Mouse (Mus musculus): Measurements from ENCODE around the gene Scel. TPM values are rescaled to one million over a fixed set of nuclear protein-coding genes. Genes with fewer than 3 reads are reported as not detected.

Gene Scel
- total and polyA plus RNA-seq, 2 experiments from 2014 or later: 0.26 TPM; not detected in 1

- H3K4me3 ChIP-seq (ENCODE audit: low read depth, low read length): no peak overlapping the region
- no peaks in the 10 kb centered on the region for H3K27me3 ChIP-seq (ENCODE audit: insufficient read depth, low read length)
- H3K4me2 ChIP-seq (ENCODE audit: low read depth, low read length, poor library complexity, severe bottlenecking): no peak overlapping the region
- H3K27ac ChIP-seq (ENCODE audit: low read depth, low read length): no peak overlapping the region
- no peaks in the 10 kb centered on the region for H3K4me1 ChIP-seq (ENCODE audit: insufficient read depth, low read length)
- no peak for DNase-seq (ENCODE audit: low spot score)
- TF ChIP-seq CTCF (IDR thresholded peaks at IDR 0.05): no peak
- WGBS: 23% methylated on average over 1 of the region's 1 CpGs
- no peak for ATAC-seq (ENCODE audit: low FRiP score)
- H3K9ac ChIP-seq (replicated peaks; ENCODE audit: low read length, poor library complexity, severe bottlenecking): no peak overlapping the region
- no peaks in the 10 kb centered on the region for H3K36me3 ChIP-seq (ENCODE audit: insufficient read depth, low read length)
- H3K9me3 ChIP-seq (ENCODE audit: low read length): no peaks in the 10 kb centered on the region
These were observed 14.1 kb upstream of the Scel start for GRCm38 (mm10) chr14:103499060-103499459.

GRCm38 (mm10) chr14:103500309-103500708, 12.8 kb upstream of the Scel start:
- no peak for ATAC-seq (ENCODE audit: low FRiP score)
- 26% methylated on average over 7 of the region's 7 CpGs for WGBS
- no peak overlapping the region for H3K4me3 ChIP-seq (ENCODE audit: low read depth, low read length)
- H3K4me1 ChIP-seq (ENCODE audit: insufficient read depth, low read length): no peaks in the 10 kb centered on the region
- no peak overlapping the region for H3K4me2 ChIP-seq (ENCODE audit: low read depth, low read length, poor library complexity, severe bottlenecking)
- no peaks in the 10 kb centered on the region for H3K9me3 ChIP-seq (ENCODE audit: low read length)
- H3K9ac ChIP-seq (replicated peaks; ENCODE audit: low read length, poor library complexity, severe bottlenecking): no peak overlapping the region
- no peak for DNase-seq (ENCODE audit: low spot score)
- H3K36me3 ChIP-seq (ENCODE audit: insufficient read depth, low read length): no peaks in the 10 kb centered on the region
- no peak overlapping the region for H3K27ac ChIP-seq (ENCODE audit: low read depth, low read length)
- no peaks in the 10 kb centered on the region for H3K27me3 ChIP-seq (ENCODE audit: insufficient read depth, low read length)
- no peak for TF ChIP-seq CTCF (IDR thresholded peaks at IDR 0.05)

- Histone ChIP-seq H3K4me1 (ENCODE audit: insufficient read depth, low read length) (no peaks in the 10 kb centered on the region), H3K36me3 (ENCODE audit: insufficient read depth, low read length) (no peaks in the 10 kb centered on the region), H3K9ac (replicated peaks; ENCODE audit: low read length, poor library complexity, severe bottlenecking) (no peak overlapping the region), H3K27me3 (ENCODE audit: insufficient read depth, low read length) (no peaks in the 10 kb centered on the region), H3K4me2 (ENCODE audit: low read depth, low read length, poor library complexity, severe bottlenecking) (no peak overlapping the region), H3K4me3 (ENCODE audit: low read depth, low read length) (no peak overlapping the region), H3K9me3 (ENCODE audit: low read length) (no peaks in the 10 kb centered on the region), H3K27ac (ENCODE audit: low read depth, low read length) (no peak overlapping the region)
- TF ChIP-seq CTCF (IDR thresholded peaks at IDR 0.05): no peak
- no peak for ATAC-seq (ENCODE audit: low FRiP score)
- DNase-seq (ENCODE audit: low spot score): no peak
- WGBS: 14% methylated on average over 4 of the region's 4 CpGs
These were observed 12.2 kb upstream of the Scel start for GRCm38 (mm10) chr14:103500941-103501340.

GRCm38 (mm10) chr14:103504514-103504913, 8.6 kb upstream of the Scel start:
- H3K4me3 ChIP-seq (ENCODE audit: low read depth, low read length): no peak overlapping the region
- TF ChIP-seq CTCF (IDR thresholded peaks at IDR 0.05): no peak
- no peak overlapping the region for H3K9ac ChIP-seq (replicated peaks; ENCODE audit: low read length, poor library complexity, severe bottlenecking)
- H3K4me1 ChIP-seq (ENCODE audit: insufficient read depth, low read length): no peaks in the 10 kb centered on the region
- no peaks in the 10 kb centered on the region for H3K9me3 ChIP-seq (ENCODE audit: low read length)
- no peak for ATAC-seq (ENCODE audit: low FRiP score)
- no peak overlapping the region for H3K27ac ChIP-seq (ENCODE audit: low read depth, low read length)
- no peak overlapping the region for H3K4me2 ChIP-seq (ENCODE audit: low read depth, low read length, poor library complexity, severe bottlenecking)
- no peaks in the 10 kb centered on the region for H3K36me3 ChIP-seq (ENCODE audit: insufficient read depth, low read length)
- no peak for DNase-seq (ENCODE audit: low spot score)
- no peaks in the 10 kb centered on the region for H3K27me3 ChIP-seq (ENCODE audit: insufficient read depth, low read length)
- 81% methylated on average over 7 of the region's 7 CpGs for WGBS

GRCm38 (mm10) chr14:103509544-103509943, 3.6 kb upstream of the Scel start:
- no peak for TF ChIP-seq CTCF (IDR thresholded peaks at IDR 0.05)
- ATAC-seq (ENCODE audit: low FRiP score) (no peak), DNase-seq (ENCODE audit: low spot score) (no peak)
- Histone ChIP-seq H3K27me3 (ENCODE audit: insufficient read depth, low read length) (no peaks in the 10 kb centered on the region), H3K4me1 (ENCODE audit: insufficient read depth, low read length) (no peaks in the 10 kb centered on the region), H3K9ac (replicated peaks; ENCODE audit: low read length, poor library complexity, severe bottlenecking) (no peak overlapping the region), H3K9me3 (ENCODE audit: low read length) (no peaks in the 10 kb centered on the region), H3K4me3 (ENCODE audit: low read depth, low read length) (no peak overlapping the region), H3K27ac (ENCODE audit: low read depth, low read length) (no peak overlapping the region), H3K36me3 (ENCODE audit: insufficient read depth, low read length) (no peaks in the 10 kb centered on the region), H3K4me2 (ENCODE audit: low read depth, low read length, poor library complexity, severe bottlenecking) (no peak overlapping the region)
- 98% methylated on average over 8 of the region's 8 CpGs for whole genome bisulfite sequencing

- DNase-seq (ENCODE audit: low spot score) (no peak), ATAC-seq (ENCODE audit: low FRiP score) (no peak)
- Histone ChIP-seq H3K4me3 (ENCODE audit: low read depth, low read length) (no peak overlapping the region), H3K27ac (ENCODE audit: low read depth, low read length) (no peak overlapping the region), H3K9ac (replicated peaks; ENCODE audit: low read length, poor library complexity, severe bottlenecking) (0 out of 2 replicates have a peak overlapping the region, but pooled peaks have one; percentile 19), H3K4me2 (ENCODE audit: low read depth, low read length, poor library complexity, severe bottlenecking) (peak overlapping the region; percentile 34), H3K9me3 (ENCODE audit: low read length) (no peaks in the 10 kb centered on the region), H3K4me1 (ENCODE audit: insufficient read depth, low read length) (no peaks in the 10 kb centered on the region), H3K36me3 (ENCODE audit: insufficient read depth, low read length) (no peaks in the 10 kb centered on the region), H3K27me3 (ENCODE audit: insufficient read depth, low read length) (no peaks in the 10 kb centered on the region)
- 56% methylated on average over 7 of the region's 7 CpGs for WGBS
- TF ChIP-seq CTCF (IDR thresholded peaks at IDR 0.05): no peak
These were observed 300 bp downstream of the Scel start for GRCm38 (mm10) chr14:103513473-103513811.

Measured in midbrain, postnatal 0 days (tissue).